Mouse (Mus musculus): ENCODE data around the gene Gm44596.

GRCm38 (mm10) chr6:128433566-128433965 lies 58.3 kb downstream of the Gm44596 start:
- TF ChIP-seq CTCF (IDR thresholded peaks at IDR 0.05 in 2 of 3, conservative IDR thresholded peaks at IDR 0.05 in 1 of 3; ENCODE audit: control insufficient read depth in 1 of 3, insufficient read depth in 1 of 3, low read depth in 2 of 3, low read length in 3 of 3, poor library complexity in 1 of 3, severe bottlenecking in 1 of 3) (no peak), EP300 (IDR thresholded peaks at IDR 0.05; ENCODE audit: low read depth in 1 of 2, low read length in 2 of 2) (no peak), NRF1 (IDR thresholded peaks at IDR 0.05; ENCODE audit: insufficient read depth, low read depth, low read length, poor library complexity, severe bottlenecking) (no peak), POLR2A (IDR thresholded peaks at IDR 0.05; ENCODE audit: control insufficient read depth in 1 of 2, insufficient read depth in 1 of 2, low read depth in 1 of 2, low read length in 2 of 2, poor library complexity in 1 of 2) (no peak), E2F4 (IDR thresholded peaks at IDR 0.05; ENCODE audit: borderline replicate concordance, low read depth, low read length) (no peak), HCFC1 (IDR thresholded peaks at IDR 0.05; ENCODE audit: low read depth, low read length) (no peak), MAX (IDR thresholded peaks at IDR 0.05; ENCODE audit: low read length) (no peak), MXI1 (IDR thresholded peaks at IDR 0.05; ENCODE audit: low read depth, low read length) (no peak), GATA1 (IDR thresholded peaks at IDR 0.05; ENCODE audit: low read depth, low read length) (no peak), USF1 (IDR thresholded peaks at IDR 0.05; ENCODE audit: low read depth, low read length) (no peak), MYC (IDR thresholded peaks at IDR 0.05; ENCODE audit: low read depth, low read length) (no peak), CHD2 (IDR thresholded peaks at IDR 0.05; ENCODE audit: low read length) (no peak), CHD1 (IDR thresholded peaks at IDR 0.05; ENCODE audit: low read depth, low read length) (no peak), UBTF (IDR thresholded peaks at IDR 0.05; ENCODE audit: borderline replicate concordance, insufficient read depth, low read depth, low read length) (no peak)
